Mouse (Mus musculus): ENCODE results near the gene Marveld1. TPM values are rescaled to one million over a fixed set of nuclear protein-coding genes. Genes with fewer than 3 reads are reported as not detected.
A peak's percentile ranks its signal among the peaks of the same experiment; 100 is the strongest.

Gene Marveld1
- polyA plus RNA-seq, 1 experiment from 2014 or later, result 4.0 TPM

- Histone ChIP-seq H3K4me3 (replicated peaks) (no peak overlapping the region), H3K4me2 (no peak overlapping the region), H3K27ac (replicated peaks) (no peak overlapping the region), H3K27me3 (replicated peaks) (no peaks in the 10 kb centered on the region), H3K4me1 (no peaks in the 10 kb centered on the region), H3K9me3 (replicated peaks) (no peaks in the 10 kb centered on the region), H3K9ac (replicated peaks) (no peak overlapping the region), H3K36me3 (peaks cover 70% of the 10 kb centered on the region)
- 59% methylated on average over 6 of the region's 6 CpGs for WGBS
- no peak for ATAC-seq (ENCODE audit: low FRiP score)
These were observed 35.5 kb downstream of the Marveld1 start for GRCm38 (mm10) chr19:42182673-42183072.

GRCm38 (mm10) chr19:42189735-42190134 lies 42.5 kb downstream of the Marveld1 start:
- Histone ChIP-seq H3K36me3 (peaks cover 53% of the 10 kb centered on the region), H3K9me3 (replicated peaks) (no peaks in the 10 kb centered on the region), H3K27ac (replicated peaks) (no peak overlapping the region), H3K4me1 (no peaks in the 10 kb centered on the region), H3K9ac (replicated peaks) (no peak overlapping the region), H3K4me2 (no peak overlapping the region), H3K4me3 (replicated peaks) (no peak overlapping the region), H3K27me3 (replicated peaks) (no peaks in the 10 kb centered on the region)
- WGBS, result 83% methylated on average over 4 of the region's 4 CpGs
- ATAC-seq (ENCODE audit: low FRiP score), result no peak

- no peaks in the 10 kb centered on the region for H3K27me3 ChIP-seq (replicated peaks)
- no peak overlapping the region for H3K9ac ChIP-seq (replicated peaks)
- H3K4me1 ChIP-seq, result no peaks in the 10 kb centered on the region
- no peaks in the 10 kb centered on the region for H3K9me3 ChIP-seq (replicated peaks)
- H3K36me3 ChIP-seq, result peaks cover 46% of the 10 kb centered on the region
- WGBS, result 22% methylated on average over 5 of the region's 5 CpGs
- H3K27ac ChIP-seq (replicated peaks), result no peak overlapping the region
- H3K4me3 ChIP-seq (replicated peaks), result no peak overlapping the region
- ATAC-seq (ENCODE audit: low FRiP score), result no peak
- H3K4me2 ChIP-seq, result no peak overlapping the region
These were observed 43.3 kb downstream of the Marveld1 start for GRCm38 (mm10) chr19:42190494-42190893.

GRCm38 (mm10) chr19:42193311-42193710 lies 46.1 kb downstream of the Marveld1 start:
- H3K4me3 ChIP-seq (replicated peaks), result no peak overlapping the region
- WGBS, result 62% methylated on average over 2 of the region's 2 CpGs
- H3K4me1 ChIP-seq, result no peaks in the 10 kb centered on the region
- H3K36me3 ChIP-seq, result peaks cover 30% of the 10 kb centered on the region
- no peak overlapping the region for H3K27ac ChIP-seq (replicated peaks)
- no peak overlapping the region for H3K9ac ChIP-seq (replicated peaks)
- H3K27me3 ChIP-seq (replicated peaks), result no peaks in the 10 kb centered on the region
- H3K4me2 ChIP-seq, result no peak overlapping the region
- ATAC-seq (ENCODE audit: low FRiP score), result no peak
- no peaks in the 10 kb centered on the region for H3K9me3 ChIP-seq (replicated peaks)

- no peaks in the 10 kb centered on the region for H3K9me3 ChIP-seq (replicated peaks)
- WGBS, result 76% methylated on average over 4 of the region's 4 CpGs
These were observed 49.2 kb downstream of the Marveld1 start for GRCm38 (mm10) chr19:42196378-42196777.

GRCm38 (mm10) chr19:42197066-42197465 lies 49.9 kb downstream of the Marveld1 start:
- peaks cover 5% of the 10 kb centered on the region; the same call in 1 of the 2 replicates for H3K36me3 ChIP-seq
- no peaks in the 10 kb centered on the region for H3K9me3 ChIP-seq (replicated peaks)
- H3K27me3 ChIP-seq (replicated peaks), result peaks cover 36% of the 10 kb centered on the region
- WGBS, result 66% methylated on average over 4 of the region's 4 CpGs
- no peak overlapping the region for H3K4me2 ChIP-seq
- H3K4me1 ChIP-seq, result peaks cover 11% of the 10 kb centered on the region
- no peak overlapping the region for H3K4me3 ChIP-seq (replicated peaks)
- ATAC-seq (ENCODE audit: low FRiP score), result no peak
- no peak overlapping the region for H3K27ac ChIP-seq (replicated peaks)
- H3K9ac ChIP-seq (replicated peaks), result no peak overlapping the region

More at GRCm38 (mm10) chr19:42196378-42196777, 49.2 kb downstream of the Marveld1 start:
- Histone ChIP-seq H3K4me3 (replicated peaks) (no peak overlapping the region), H3K27me3 (replicated peaks) (peaks cover 29% of the 10 kb centered on the region), H3K36me3 (peaks cover 11% of the 10 kb centered on the region), H3K4me2 (no peak overlapping the region), H3K9ac (replicated peaks) (no peak overlapping the region), H3K27ac (replicated peaks) (peak overlapping the region; percentile 30; the same call in 1 of the 2 replicates), H3K4me1 (peaks cover 5% of the 10 kb centered on the region)
- ATAC-seq (ENCODE audit: low FRiP score), result no peak

GRCm38 (mm10) chr19:42198026-42198425 lies 50.8 kb downstream of the Marveld1 start:
- ATAC-seq (ENCODE audit: low FRiP score), result no peak
- 47% methylated on average over 11 of the region's 11 CpGs for WGBS
- Histone ChIP-seq H3K4me3 (replicated peaks) (no peak overlapping the region), H3K4me2 (no peak overlapping the region), H3K4me1 (peaks cover 15% of the 10 kb centered on the region), H3K27ac (replicated peaks) (no peak overlapping the region), H3K36me3 (peaks cover 5% of the 10 kb centered on the region; the same call in 1 of the 2 replicates), H3K9me3 (replicated peaks) (no peaks in the 10 kb centered on the region), H3K9ac (replicated peaks) (no peak overlapping the region), H3K27me3 (replicated peaks) (peaks cover 45% of the 10 kb centered on the region)

Other genes starting within 250 kb of the Marveld1 start
- gene Pgam1, start 235.5 kb upstream of the Marveld1 start, polyA plus RNA-seq (2015; fragmentation: Nextera tagmentation; extraction: Ambion mirVana), result 540 and 577 TPM in 2 replicates
- gene Exosc1, start 214.0 kb upstream of the Marveld1 start, polyA plus RNA-seq (2015; fragmentation: Nextera tagmentation; extraction: Ambion mirVana), result 59.7 and 61.4 TPM in 2 replicates
- 89.3 and 90.6 TPM in 2 replicates for gene Zdhhc16, start 213.9 kb upstream of the Marveld1 start, polyA plus RNA-seq (2015; fragmentation: Nextera tagmentation; extraction: Ambion mirVana)
- 31.0 and 35.8 TPM in 2 replicates for gene Mms19, start 166.2 kb upstream of the Marveld1 start, polyA plus RNA-seq (2015; fragmentation: Nextera tagmentation; extraction: Ambion mirVana)
- gene Ubtd1, start 165.6 kb upstream of the Marveld1 start, polyA plus RNA-seq (2015; fragmentation: Nextera tagmentation; extraction: Ambion mirVana), result 13.9 and 14.5 TPM in 2 replicates
- gene Ankrd2, start 111.4 kb upstream of the Marveld1 start, polyA plus RNA-seq (2015; fragmentation: Nextera tagmentation; extraction: Ambion mirVana), result 1.1 and 1.3 TPM in 2 replicates
- 1.7 and 1.8 TPM in 2 replicates for gene Hoga1, start 101.8 kb upstream of the Marveld1 start, polyA plus RNA-seq (2015; fragmentation: Nextera tagmentation; extraction: Ambion mirVana)
- not detected in 2 replicates for gene 4933411K16Rik, start 95.2 kb upstream of the Marveld1 start, polyA plus RNA-seq (2015; fragmentation: Nextera tagmentation; extraction: Ambion mirVana)
- 99.6 and 116 TPM in 2 replicates for gene Morn4, start 61.0 kb upstream of the Marveld1 start, polyA plus RNA-seq (2015; fragmentation: Nextera tagmentation; extraction: Ambion mirVana)
- gene Pi4k2a, start 56.9 kb upstream of the Marveld1 start, polyA plus RNA-seq (2015; fragmentation: Nextera tagmentation; extraction: Ambion mirVana), result 31.0 and 33.5 TPM in 2 replicates
- gene Avpi1, start 18.3 kb upstream of the Marveld1 start, polyA plus RNA-seq (2015; fragmentation: Nextera tagmentation; extraction: Ambion mirVana), result 11.1 and 14.2 TPM in 2 replicates
- 58.0 and 62.6 TPM in 2 replicates for gene Zfyve27, start 16.6 kb downstream of the Marveld1 start, polyA plus RNA-seq (2015; fragmentation: Nextera tagmentation; extraction: Ambion mirVana)
- 6.8 and 6.9 TPM in 2 replicates for gene Sfrp5, start 54.9 kb downstream of the Marveld1 start, polyA plus RNA-seq (2015; fragmentation: Nextera tagmentation; extraction: Ambion mirVana)
- 68.0 and 77.8 TPM in 2 replicates for gene Golga7b, start 100.2 kb downstream of the Marveld1 start, polyA plus RNA-seq (2015; fragmentation: Nextera tagmentation; extraction: Ambion mirVana)